Mouse (Mus musculus): ENCODE results near the gene Kpnb1. TPM values are rescaled to one million over a fixed set of nuclear protein-coding genes. Genes with fewer than 3 reads are reported as not detected.

Gene Kpnb1
- polyA plus RNA-seq, 2 experiments, result 23.2 to 58.0 TPM

- Histone ChIP-seq H3K9me3 (ENCODE audit: control insufficient read depth, low read length) (no peaks in the 10 kb centered on the region), H3K4me1 (replicated peaks; ENCODE audit: control insufficient read depth in 2 of 2, insufficient read depth in 2 of 2, low read length in 1 of 2) (no peaks in the 10 kb centered on the region), H3K27ac (no peak overlapping the region), H3K4me3 (ENCODE audit: insufficient read depth in 1 of 2, low read depth in 2 of 2, low read length in 2 of 2) (no peak overlapping the region), H3K27me3 (ENCODE audit: control insufficient read depth, insufficient read depth, low read length) (no peaks in the 10 kb centered on the region), H3K36me3 (replicated peaks; ENCODE audit: control insufficient read depth, insufficient read depth, low read depth) (peaks cover 5% of the 10 kb centered on the region), H3K4me2 (ENCODE audit: low read depth) (no peak overlapping the region), H3K9ac (replicated peaks) (no peak overlapping the region)
- DNase-seq (ENCODE audit: low read depth in 3 of 3, low spot score in 3 of 3), result no peak
- WGBS (ENCODE audit: insufficient replicate concordance), result 72% methylated on average over 3 of the region's 3 CpGs
- no peak for ATAC-seq (ENCODE audit: insufficient read depth)
- no peak for TF ChIP-seq CTCF (IDR thresholded peaks at IDR 0.05; ENCODE audit: low read depth)
- TF ChIP-seq EP300 (IDR thresholded peaks at IDR 0.05; ENCODE audit: low read depth), result no peak
Observed at GRCm38 (mm10) chr11:97223485-97223884, 35.8 kb upstream of the Kpnb1 start.

- DNase-seq (ENCODE audit: low read depth in 3 of 3, low spot score in 3 of 3) (no peak), ATAC-seq (ENCODE audit: insufficient read depth) (no peak)
- H3K27ac ChIP-seq, result no peak overlapping the region
- H3K9me3 ChIP-seq (ENCODE audit: control insufficient read depth, low read length), result no peaks in the 10 kb centered on the region
- H3K9ac ChIP-seq (replicated peaks), result no peak overlapping the region
- H3K36me3 ChIP-seq (replicated peaks; ENCODE audit: control insufficient read depth, insufficient read depth, low read depth), result peaks cover 15% of the 10 kb centered on the region
- H3K4me3 ChIP-seq (ENCODE audit: insufficient read depth in 1 of 2, low read depth in 2 of 2, low read length in 2 of 2), result no peak overlapping the region
- H3K27me3 ChIP-seq (ENCODE audit: control insufficient read depth, insufficient read depth, low read length), result no peaks in the 10 kb centered on the region
- no peak for TF ChIP-seq EP300 (IDR thresholded peaks at IDR 0.05; ENCODE audit: low read depth)
- TF ChIP-seq CTCF (IDR thresholded peaks at IDR 0.05; ENCODE audit: low read depth), result no peak
- no peaks in the 10 kb centered on the region for H3K4me1 ChIP-seq (replicated peaks; ENCODE audit: control insufficient read depth in 2 of 2, insufficient read depth in 2 of 2, low read length in 1 of 2)
- 72% methylated on average over 2 of the region's 2 CpGs for WGBS (ENCODE audit: insufficient replicate concordance)
- H3K4me2 ChIP-seq (ENCODE audit: low read depth), result no peak overlapping the region
Observed at GRCm38 (mm10) chr11:97221611-97222010, 33.9 kb upstream of the Kpnb1 start.

- no peaks in the 10 kb centered on the region for H3K27me3 ChIP-seq (ENCODE audit: control insufficient read depth, insufficient read depth, low read length)
- H3K27ac ChIP-seq, result no peak overlapping the region
- no peak overlapping the region for H3K9ac ChIP-seq (replicated peaks)
- H3K36me3 ChIP-seq (replicated peaks; ENCODE audit: control insufficient read depth, insufficient read depth, low read depth), result peaks cover 15% of the 10 kb centered on the region
- 60% methylated on average over 3 of the region's 3 CpGs for WGBS (ENCODE audit: insufficient replicate concordance)
- DNase-seq (ENCODE audit: low read depth in 3 of 3, low spot score in 3 of 3), result no peak
- no peaks in the 10 kb centered on the region for H3K4me1 ChIP-seq (replicated peaks; ENCODE audit: control insufficient read depth in 2 of 2, insufficient read depth in 2 of 2, low read length in 1 of 2)
- H3K9me3 ChIP-seq (ENCODE audit: control insufficient read depth, low read length), result no peaks in the 10 kb centered on the region
- no peak for ATAC-seq (ENCODE audit: insufficient read depth)
- no peak overlapping the region for H3K4me2 ChIP-seq (ENCODE audit: low read depth)
- H3K4me3 ChIP-seq (ENCODE audit: insufficient read depth in 1 of 2, low read depth in 2 of 2, low read length in 2 of 2), result no peak overlapping the region
- no peak for TF ChIP-seq CTCF (IDR thresholded peaks at IDR 0.05; ENCODE audit: low read depth)
- no peak for TF ChIP-seq EP300 (IDR thresholded peaks at IDR 0.05; ENCODE audit: low read depth)
Observed at GRCm38 (mm10) chr11:97220211-97220610, 32.5 kb upstream of the Kpnb1 start.

GRCm38 (mm10) chr11:97214411-97214810 is 26.7 kb upstream of the Kpnb1 start:
- no peaks in the 10 kb centered on the region for H3K27me3 ChIP-seq (ENCODE audit: control insufficient read depth, insufficient read depth, low read length)
- no peak overlapping the region for H3K4me3 ChIP-seq (ENCODE audit: insufficient read depth in 1 of 2, low read depth in 2 of 2, low read length in 2 of 2)
- H3K4me2 ChIP-seq (ENCODE audit: low read depth), result no peak overlapping the region
- WGBS (ENCODE audit: insufficient replicate concordance), result 79% methylated on average over 5 of the region's 5 CpGs
- ATAC-seq (ENCODE audit: insufficient read depth), result no peak
- H3K4me1 ChIP-seq (replicated peaks; ENCODE audit: control insufficient read depth in 2 of 2, insufficient read depth in 2 of 2, low read length in 1 of 2), result peaks cover 0 to 7% of the 10 kb centered on the region in 2 experiments; a peak in 2 of 4 replicates
- no peak overlapping the region for H3K9ac ChIP-seq (replicated peaks)
- no peaks in the 10 kb centered on the region for H3K9me3 ChIP-seq (ENCODE audit: control insufficient read depth, low read length)
- no peak for TF ChIP-seq EP300 (IDR thresholded peaks at IDR 0.05; ENCODE audit: low read depth)
- no peak for TF ChIP-seq CTCF (IDR thresholded peaks at IDR 0.05; ENCODE audit: low read depth)
- peaks cover 10% of the 10 kb centered on the region for H3K36me3 ChIP-seq (replicated peaks; ENCODE audit: control insufficient read depth, insufficient read depth, low read depth)
- H3K27ac ChIP-seq, result no peak overlapping the region
- no peak for DNase-seq (ENCODE audit: low read depth in 3 of 3, low spot score in 3 of 3)

GRCm38 (mm10) chr11:97210728-97211400 is 23.2 kb upstream of the Kpnb1 start:
- no peak for TF ChIP-seq EP300 (IDR thresholded peaks at IDR 0.05; ENCODE audit: low read depth)
- no peak for TF ChIP-seq CTCF (IDR thresholded peaks at IDR 0.05; ENCODE audit: low read depth)
- Histone ChIP-seq H3K9me3 (ENCODE audit: control insufficient read depth, low read length) (no peaks in the 10 kb centered on the region), H3K9ac (replicated peaks) (no peak overlapping the region), H3K4me2 (ENCODE audit: low read depth) (no peak overlapping the region), H3K4me3 (ENCODE audit: insufficient read depth in 1 of 2, low read depth in 2 of 2, low read length in 2 of 2) (no peak overlapping the region), H3K36me3 (replicated peaks; ENCODE audit: control insufficient read depth, insufficient read depth, low read depth) (no peaks in the 10 kb centered on the region; the same call in 1 of the 2 replicates), H3K27me3 (ENCODE audit: control insufficient read depth, insufficient read depth, low read length) (no peaks in the 10 kb centered on the region), H3K27ac (no peak overlapping the region), H3K4me1 (replicated peaks; ENCODE audit: control insufficient read depth in 2 of 2, insufficient read depth in 2 of 2, low read length in 1 of 2) (peaks cover 0 to 7% of the 10 kb centered on the region in 2 experiments; a peak in 2 of 4 replicates)
- DNase-seq (ENCODE audit: low read depth in 3 of 3, low spot score in 3 of 3) (no peak), ATAC-seq (ENCODE audit: insufficient read depth) (no peak)
- 69% methylated on average over 9 of the region's 9 CpGs for WGBS (ENCODE audit: insufficient replicate concordance)
